Mouse (Mus musculus) CD8-positive naive resting alpha-beta T cell, adult 57 days (primary cell): ENCODE measurements around the gene L1td1. TPM values are rescaled to one million over a fixed set of nuclear protein-coding genes. Genes with fewer than 3 reads are reported as not detected.

Experiments
- total RNA-seq: library from RNA; stranded (reverse); gene quantifications from one replicate; pipeline ENCODE4 v1.2.4, GENCODE M21; 2023

Gene L1td1
- total RNA-seq, result not detected

DNA sequence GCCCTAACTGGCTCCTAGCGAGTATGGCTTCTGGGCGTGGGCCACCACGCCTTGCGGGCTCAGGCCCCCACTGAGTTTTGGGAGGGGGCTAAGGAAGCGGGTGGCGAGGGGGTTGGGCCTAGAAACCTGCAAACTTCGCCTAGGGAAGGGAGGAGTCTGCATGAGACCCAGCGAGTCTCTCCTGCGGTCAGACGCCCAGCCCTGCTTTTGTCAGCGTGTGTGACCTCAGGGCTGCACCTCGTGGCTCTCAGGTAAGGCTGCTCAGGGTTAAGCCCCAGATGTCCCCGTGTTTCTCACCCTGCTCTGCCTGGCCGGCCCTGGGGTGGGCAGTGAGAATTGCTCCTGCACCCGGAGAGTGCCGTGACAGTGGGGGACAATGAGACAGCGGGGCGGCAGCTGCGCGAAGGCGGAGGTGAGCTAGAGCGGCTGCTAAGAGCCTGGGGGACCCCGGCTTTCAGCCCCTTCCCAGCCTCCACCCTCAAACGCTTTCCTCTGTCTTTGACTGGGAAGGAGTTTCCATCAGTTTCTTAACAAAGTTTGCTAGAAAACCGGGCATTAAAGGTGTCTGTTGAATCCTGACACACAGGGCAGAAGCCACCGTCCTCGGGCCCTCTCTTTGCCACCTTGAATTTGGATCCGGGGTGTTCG is at the start of gene L1td1:
TSS of gene L1td1 (plus strand) at position 145 of the 648 bp plus-strand sequence.

Other genes with a start within 250 kb of the L1td1 start
- gene Kank4, start 90.8 kb downstream of the L1td1 start, total RNA-seq, result not detected
- not detected for gene I0C0044D17Rik, start 97.1 kb downstream of the L1td1 start, total RNA-seq
- gene Usp1, start 197.1 kb downstream of the L1td1 start, total RNA-seq, result 46.2 TPM